Mouse (Mus musculus) kidney, adult 18-20 months (tissue): ENCODE data around the gene Sh2d4b.

ENCODE experiments used
- DNase-seq: peaks from one replicate; pipeline ENCODE4 v3.0.0; 2021

The Sh2d4b gene

DNA sequence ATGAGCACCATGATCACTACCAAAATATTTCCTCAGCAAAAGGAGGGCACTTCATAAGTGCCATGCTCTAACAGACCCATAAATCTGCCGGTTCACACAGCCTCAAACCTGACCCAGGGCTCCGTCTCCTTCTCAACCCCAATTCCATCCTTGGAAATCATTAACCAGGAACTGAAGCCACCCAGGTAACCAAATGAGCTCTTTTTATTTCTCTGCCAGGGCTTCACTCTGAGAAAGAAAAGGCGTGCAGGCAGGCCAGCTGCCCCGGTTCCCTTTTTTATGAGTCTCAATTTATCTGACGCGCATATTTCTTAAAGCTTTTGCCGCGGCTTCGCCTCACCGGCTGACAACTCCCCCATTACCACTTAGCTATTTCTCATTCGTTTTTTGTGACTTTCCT is 63.0 kb downstream of the Sh2d4b start:
- DNase-seq: peak; percentile 55

DNA sequence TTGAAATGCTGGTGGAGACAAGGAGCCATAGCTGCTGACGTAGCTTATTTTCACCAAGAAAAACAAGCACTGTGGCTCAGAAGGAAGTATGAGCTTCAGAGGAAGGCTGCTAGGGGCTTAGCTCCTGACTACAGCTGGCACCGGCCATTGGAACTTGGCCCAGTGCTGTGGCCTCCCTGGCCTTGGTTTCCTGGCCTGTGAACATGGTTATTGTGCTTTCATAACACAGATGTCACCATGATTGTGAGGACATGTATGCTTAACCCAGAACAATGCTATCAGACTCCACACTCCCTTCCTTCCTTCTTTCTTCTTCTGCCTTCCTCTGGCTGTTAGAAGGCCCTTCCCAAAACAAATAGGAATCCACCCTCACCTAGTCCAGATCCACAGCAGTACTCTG is 75.0 kb downstream of the Sh2d4b start:
- peak; percentile 38 for DNase-seq

DNA sequence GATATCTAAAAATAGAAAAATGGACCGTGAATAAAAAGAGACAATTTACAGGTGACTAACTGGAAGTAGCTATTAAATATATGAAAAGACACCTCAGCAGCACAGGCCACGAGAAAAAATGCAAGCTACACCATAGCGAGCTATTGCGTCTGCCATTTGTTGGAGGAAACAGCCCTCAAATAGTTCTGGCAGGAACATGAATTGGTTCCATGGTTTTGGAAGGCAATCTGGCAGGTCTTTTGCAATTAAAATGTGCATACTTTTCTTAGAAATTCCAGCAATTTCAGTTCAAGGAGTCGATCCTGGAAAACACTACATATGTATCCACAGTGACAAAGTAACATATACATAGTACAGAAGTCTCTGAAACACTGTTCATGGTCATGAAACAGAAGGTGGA is 76.4 kb downstream of the Sh2d4b start:
- no peak for DNase-seq

DNA sequence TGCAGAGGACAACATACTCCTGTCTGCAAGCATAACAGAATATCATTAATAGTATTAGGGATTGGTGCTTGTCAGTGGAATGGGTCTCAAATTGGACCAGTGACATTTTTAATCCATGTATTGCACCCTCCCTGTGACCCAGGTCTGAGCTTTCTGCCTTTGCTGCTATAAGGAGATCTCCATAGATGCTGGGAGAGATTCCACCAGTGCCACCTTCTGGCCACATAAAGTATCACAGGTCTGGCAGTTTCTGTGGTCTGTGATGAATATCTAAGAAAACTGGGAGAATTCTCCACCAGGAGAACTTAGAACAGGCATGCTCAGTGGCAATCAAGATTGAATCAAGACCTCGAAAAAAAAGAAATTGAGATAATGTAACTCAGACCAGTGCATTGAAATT is 101.5 kb downstream of the Sh2d4b start:
- DNase-seq: peak; percentile 56

DNA sequence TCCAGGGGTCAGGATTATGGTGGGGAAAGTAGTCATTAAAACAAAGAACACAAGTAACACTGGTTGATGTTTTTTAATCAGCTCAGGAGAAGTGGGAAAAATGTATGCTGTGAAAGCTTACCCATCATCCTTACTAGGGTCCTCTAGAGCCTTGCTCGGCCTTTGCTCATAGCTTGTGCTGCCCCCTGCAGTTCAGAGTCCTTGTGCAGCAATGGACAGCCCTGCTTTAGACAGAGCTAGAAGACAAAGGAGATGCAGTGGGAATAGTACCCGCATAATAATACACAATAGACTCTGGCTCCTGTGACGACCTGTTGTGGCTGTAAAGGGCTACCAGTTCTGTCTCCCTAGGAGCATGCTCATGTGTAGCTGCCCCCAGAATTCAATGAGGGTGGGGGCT is 104.0 kb downstream of the Sh2d4b start:
- DNase-seq: peak; percentile 19

DNA sequence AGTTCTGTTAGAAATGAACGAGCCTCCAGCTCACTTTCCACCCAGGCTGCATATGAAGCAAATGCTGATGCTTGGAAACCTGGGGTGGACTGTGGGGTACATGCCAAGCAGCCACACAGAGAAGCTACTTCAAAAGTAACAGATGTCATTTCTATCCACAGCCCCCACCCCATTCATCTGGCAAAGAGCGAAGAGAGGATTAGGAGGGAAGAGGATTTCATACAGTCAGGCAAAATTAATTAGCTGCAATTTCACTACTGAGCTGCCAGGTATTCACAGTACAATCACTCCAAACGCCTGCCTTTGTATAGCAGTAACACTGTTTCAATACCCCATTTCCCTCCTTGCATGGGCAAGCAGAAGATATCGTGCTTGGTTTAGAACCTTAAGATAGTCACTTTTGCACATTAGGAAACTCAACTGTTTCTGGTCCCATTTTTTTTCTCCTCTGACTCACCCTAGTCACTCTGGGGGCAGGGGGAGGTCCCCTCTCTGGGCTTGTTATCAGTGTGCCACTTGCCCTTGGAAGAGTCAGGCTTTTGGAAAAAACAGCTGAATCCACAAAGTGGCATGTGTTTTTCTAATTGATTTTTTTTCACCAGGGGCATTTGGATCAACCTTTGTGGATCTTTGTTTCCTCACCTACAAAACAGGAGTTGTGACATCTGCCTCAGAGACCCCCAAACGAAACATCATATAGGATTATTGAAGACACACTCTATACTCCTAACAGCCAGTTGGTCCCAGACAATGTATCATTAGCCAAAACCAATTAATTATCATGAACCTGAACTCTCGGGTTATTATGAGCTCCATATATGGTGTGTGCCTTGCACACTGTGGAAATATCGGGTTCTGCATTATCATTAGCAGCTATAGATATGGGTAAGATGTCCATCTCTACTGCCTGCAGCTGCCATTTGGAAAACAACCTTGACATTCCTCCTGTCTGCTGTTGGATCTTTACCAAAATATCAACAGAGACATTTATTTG is 123.7 kb downstream of the Sh2d4b start:
- DNase-seq: no peak
